In the genomic region with DNA sequence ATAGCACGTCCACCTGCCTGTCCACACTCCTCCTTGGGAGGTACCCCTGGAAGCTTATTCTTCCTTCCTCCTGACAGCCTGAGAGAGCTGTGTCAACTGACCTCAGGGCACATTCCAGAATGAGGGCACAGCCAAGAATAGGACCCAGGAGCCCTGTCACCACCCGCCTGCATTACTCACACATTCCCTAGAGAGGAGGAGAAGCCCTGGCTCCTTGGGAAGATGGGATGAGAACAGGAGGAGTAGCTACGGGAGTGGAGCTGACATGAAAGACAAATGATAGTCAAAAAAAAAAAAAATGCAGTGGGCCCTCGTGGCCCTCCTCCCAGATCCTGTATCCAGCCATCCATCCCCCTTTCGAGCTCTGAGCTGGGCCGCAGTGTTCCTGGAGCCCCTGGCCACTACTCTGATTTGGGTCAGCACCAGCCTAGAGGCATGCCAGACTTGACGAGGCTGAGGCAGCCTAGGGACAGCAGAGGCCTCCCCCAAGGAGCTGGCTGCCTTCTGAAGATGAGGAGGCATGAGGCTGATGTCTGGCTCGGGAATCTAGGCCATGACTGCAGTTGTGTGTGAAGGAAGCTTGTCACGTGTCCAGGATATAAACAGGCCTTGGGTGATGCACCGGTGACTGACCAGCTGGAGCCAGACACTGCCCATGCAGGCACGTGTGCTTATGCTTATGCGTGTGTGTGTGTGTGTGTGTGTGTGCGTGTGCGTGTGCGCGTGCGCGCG, we compare ENCODE assay signal across 13 mouse cellular contexts. TPM values are rescaled to one million over a fixed set of nuclear protein-coding genes. Genes with fewer than 3 reads are reported as not detected.
DNase-seq lines count a peak whose midpoint lies in the region; ATAC-seq and TF ChIP-seq lines count a peak whose summit lies in the region.
"Had no signal": no experiment of that assay in that cellular context is flagged by ENCODE, and none has a peak within 500 bp of the region (broad histone marks: within the 10 kb centered on the region; RNA-seq: fewer than 3 reads in every experiment).

No protein-coding gene starts in this region.

- no peak overlapping the region for H3K9ac ChIP-seq in kidney, embryonic 14.5 days (ENCODE audit: low read depth, low read length)
- no peak overlapping the region for H3K9ac ChIP-seq in kidney, postnatal 0 days (ENCODE audit: low read depth, low read length)
- H3K9ac ChIP-seq: midbrain, embryonic 15.5 days had no signal

- no peak for TF ChIP-seq CTCF in kidney, postnatal 0 days (IDR thresholded peaks at IDR 0.05; ENCODE audit: low read depth)

- 0 out of 2 replicates have a peak overlapping the region, but pooled peaks have one; percentile 18 for H3K27ac ChIP-seq in kidney, embryonic 14.5 days (ENCODE audit: low read depth, low read length)
- no peak overlapping the region for H3K27ac ChIP-seq in kidney, postnatal 0 days
- H3K27ac ChIP-seq: midbrain, embryonic 15.5 days had no signal

- no peak for ATAC-seq in cerebellum, adult (ENCODE audit: insufficient number of reproducible peaks, low FRiP score, low TSS enrichment)
- ATAC-seq in kidney, embryonic 14.5 days (ENCODE audit: low FRiP score, low TSS enrichment) = no peak
- ATAC-seq in kidney, postnatal 0 days (replicated peaks; ENCODE audit: low FRiP score, low read depth) = peak; percentile 48; the same call in 1 of the 2 replicates
- ATAC-seq: intestine, postnatal 0 days; midbrain, embryonic 15.5 days had no signal

- WGBS in kidney, embryonic 14.5 days = 66% methylated on average over 19 of the region's 19 CpGs
- WGBS in kidney, postnatal 0 days = 61% methylated on average over 19 of the region's 19 CpGs

- H3K4me2 ChIP-seq in kidney, embryonic 14.5 days (replicated peaks; ENCODE audit: low read depth, low read length) = no peak overlapping the region
- H3K4me2 ChIP-seq in kidney, postnatal 0 days (ENCODE audit: low read length) = no peak overlapping the region
- H3K4me2 ChIP-seq: midbrain, embryonic 15.5 days had no signal

- no peaks in the 10 kb centered on the region for H3K4me1 ChIP-seq in kidney, embryonic 14.5 days (ENCODE audit: control insufficient read depth, insufficient read depth, low read length)
- no peaks in the 10 kb centered on the region for H3K4me1 ChIP-seq in kidney, postnatal 0 days (replicated peaks; ENCODE audit: insufficient read depth, low read length)

- no peaks in the 10 kb centered on the region for H3K9me3 ChIP-seq in kidney, embryonic 14.5 days (ENCODE audit: control insufficient read depth, low read length)
- no peaks in the 10 kb centered on the region for H3K9me3 ChIP-seq in kidney, postnatal 0 days (replicated peaks; ENCODE audit: low read length)
- H3K9me3 ChIP-seq: midbrain, embryonic 15.5 days had no signal

- H3K27me3 ChIP-seq in kidney, embryonic 14.5 days (ENCODE audit: control insufficient read depth, insufficient read depth, low read length) = no peaks in the 10 kb centered on the region
- H3K27me3 ChIP-seq in kidney, postnatal 0 days (ENCODE audit: insufficient read depth, low read length) = no peaks in the 10 kb centered on the region
- H3K27me3 ChIP-seq: midbrain, embryonic 15.5 days had no signal

- peak; percentile 65 for DNase-seq in cerebellum, adult 11-12 months
- DNase-seq in kidney, adult 9 months = no peak
- DNase-seq in adrenal gland, postnatal 36 days = peak; percentile 41
- peak; percentile 35 for DNase-seq in kidney, postnatal 0 days (ENCODE audit: low spot score)
- no peak for DNase-seq in T-cell, adult 2 months (ENCODE audit: low spot score)
- DNase-seq in thymus, postnatal 0 days (ENCODE audit: low spot score) = no peak
- DNase-seq: liver; right cerebral cortex, postnatal 25 days had no signal

- H3K4me3 ChIP-seq in kidney, embryonic 14.5 days (ENCODE audit: low read length) = no peak overlapping the region
- H3K4me3 ChIP-seq in kidney, postnatal 0 days (replicated peaks; ENCODE audit: low read depth, low read length) = no peak overlapping the region
- H3K4me3 ChIP-seq: erythroblast, embryonic 14.5 days; midbrain, embryonic 15.5 days had no signal

- H3K36me3 ChIP-seq in kidney, embryonic 14.5 days (ENCODE audit: control insufficient read depth, insufficient read depth, low read length) = no peaks in the 10 kb centered on the region
- no peaks in the 10 kb centered on the region for H3K36me3 ChIP-seq in kidney, postnatal 0 days (ENCODE audit: insufficient read depth, low read length)
- H3K36me3 ChIP-seq: midbrain, embryonic 15.5 days had no signal

RNA-seq across cellular contexts. Expression of a gene that starts 13.8 kb away (rescaled TPM):
- polyA plus RNA-seq in kidney, embryonic 14.5 days (2014; fragmentation: Nextera tagmentation; extraction: Ambion mirVana) = 0.79 and 1.2 TPM in 2 replicates
- total RNA-seq in adrenal gland, postnatal 36 days (2021) = 1 to 10 TPM in 1 of 2 experiments, under 1 TPM in 1; 0.46 to 1.3 TPM
- polyA plus RNA-seq in kidney, postnatal 0 days (2015; fragmentation: Nextera tagmentation; extraction: Ambion mirVana) = 1.0 and 1.2 TPM in 2 replicates
- polyA plus RNA-seq in thymus, postnatal 0 days (2015; fragmentation: Nextera tagmentation; extraction: Ambion mirVana) = 17.5 and 19.5 TPM in 2 replicates
- polyA plus RNA-seq: erythroblast, embryonic 14.5 days had no signal

RNA-seq across cellular contexts. Expression of a gene that starts 20.7 kb away (rescaled TPM):
- polyA plus RNA-seq in kidney, embryonic 14.5 days (2014; fragmentation: Nextera tagmentation; extraction: Ambion mirVana) = 27.2 and 36.6 TPM in 2 replicates
- total RNA-seq in adrenal gland, postnatal 36 days (2021) = 100 to 1,000 TPM; 290 to 355 TPM
- polyA plus RNA-seq in kidney, postnatal 0 days (2015; fragmentation: Nextera tagmentation; extraction: Ambion mirVana) = 55.2 and 56.6 TPM in 2 replicates
- polyA plus RNA-seq in thymus, postnatal 0 days (2015; fragmentation: Nextera tagmentation; extraction: Ambion mirVana) = 21.6 and 23.9 TPM in 2 replicates

RNA-seq across cellular contexts. Expression of a gene that starts 49.7 kb away (rescaled TPM):
- polyA plus RNA-seq in kidney, embryonic 14.5 days (2014; fragmentation: Nextera tagmentation; extraction: Ambion mirVana) = 1.0 TPM in 1 of 2 replicates, not detected in the other
- total RNA-seq in adrenal gland, postnatal 36 days (2021) = not detected
- 0.28 and 0.71 TPM in 2 replicates for polyA plus RNA-seq in kidney, postnatal 0 days (2015; fragmentation: Nextera tagmentation; extraction: Ambion mirVana)
- not detected in 2 replicates for polyA plus RNA-seq in thymus, postnatal 0 days (2015; fragmentation: Nextera tagmentation; extraction: Ambion mirVana)
- polyA plus RNA-seq: erythroblast, embryonic 14.5 days had no signal

Comparison
In these comparisons a context has a peak if more than half of its experiments do, and no peak if none do; other contexts are left out.
1. DNase-seq: peak in cerebellum, adult 11-12 months (single experiment), adrenal gland, postnatal 36 days (2 of 2) and kidney, postnatal 0 days (single experiment); none in kidney, adult 9 months (single experiment), T-cell, adult 2 months (single experiment) and thymus, postnatal 0 days (single experiment).